ENCODE assay signal across 27 mouse cellular contexts in the genomic region with DNA sequence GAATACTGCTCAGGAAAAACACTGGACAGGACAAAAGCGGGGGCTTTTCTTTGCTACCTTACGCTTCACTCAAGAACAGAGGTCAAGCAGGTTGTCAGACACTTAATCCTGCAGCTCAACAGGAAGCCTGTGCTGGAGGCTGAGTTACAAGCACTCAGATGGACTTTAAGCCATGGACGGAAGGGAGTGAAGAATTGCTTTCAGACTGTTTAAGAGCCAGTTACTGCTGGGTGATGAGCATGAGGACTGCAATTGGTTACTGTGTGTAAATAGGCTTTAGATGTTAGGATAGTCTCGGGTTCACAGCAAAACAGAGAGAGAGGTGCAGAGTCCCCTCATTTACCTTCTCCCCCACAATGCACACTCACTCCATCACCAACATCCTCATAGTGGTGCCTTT. TPM values are rescaled to one million over a fixed set of nuclear protein-coding genes. Genes with fewer than 3 reads are reported as not detected.
DNase-seq lines count a peak whose midpoint lies in the region; ATAC-seq and TF ChIP-seq lines count a peak whose summit lies in the region.
"Had no signal": no experiment of that assay in that cellular context is flagged by ENCODE, and none has a peak within 500 bp of the region (broad histone marks: within the 10 kb centered on the region; RNA-seq: fewer than 3 reads in every experiment).

No protein-coding gene starts in this region.

- H3K4me3 ChIP-seq in kidney, embryonic 16.5 days (ENCODE audit: low read length), result no peak overlapping the region
- no peak overlapping the region for H3K4me3 ChIP-seq in kidney, adult 2 months (ENCODE audit: insufficient read depth, low read depth, low read length)
- H3K4me3 ChIP-seq in spleen, adult 2 months (ENCODE audit: extremely low read depth, insufficient read depth, insufficient read length), result no peak overlapping the region
- no peak overlapping the region for H3K4me3 ChIP-seq in forebrain, embryonic 10.5 days
- H3K4me3 ChIP-seq in gastrocnemius, adult 2 months, result no peak overlapping the region
- H3K4me3 ChIP-seq: forebrain, embryonic 15.5 days; heart, embryonic 13.5 days; limb, embryonic 10.5 days; limb, embryonic 15.5 days; midbrain, embryonic 10.5 days; myocyte; neural tube, embryonic 12.5 days had no signal

- H3K4me2 ChIP-seq in kidney, embryonic 16.5 days (replicated peaks; ENCODE audit: low read depth, low read length), result no peak overlapping the region
- H3K4me2 ChIP-seq: forebrain, embryonic 15.5 days; heart, embryonic 13.5 days; hindbrain, embryonic 14.5 days; limb, embryonic 15.5 days; lung, embryonic 14.5 days; neural tube, embryonic 12.5 days had no signal

- intact Hi-C loops in gastrocnemius, adult 2 months (cut with DNase I), result no loop called here

- 0 out of 2 replicates have a peak, but pooled peaks cover 6% of the 10 kb centered on the region for H3K4me1 ChIP-seq in kidney, embryonic 16.5 days (ENCODE audit: insufficient read depth, low read length)
- peaks cover 10% of the 10 kb centered on the region for H3K4me1 ChIP-seq in kidney, adult 2 months (ENCODE audit: control insufficient read depth, insufficient read depth, low read length)
- H3K4me1 ChIP-seq in spleen, adult 2 months (ENCODE audit: control insufficient read depth, insufficient read depth, insufficient read length), result peaks cover 16% of the 10 kb centered on the region
- H3K4me1 ChIP-seq in forebrain, embryonic 10.5 days, result peaks cover 3% of the 10 kb centered on the region; the same call in 1 of the 2 replicates
- H3K4me1 ChIP-seq: forebrain, embryonic 15.5 days; limb, embryonic 10.5 days; limb, embryonic 15.5 days; neural tube, embryonic 12.5 days had no signal

- WGBS in kidney, embryonic 16.5 days, result 35% methylated on average over 4 of the region's 4 CpGs
- WGBS in kidney, adult 2 months, result 38% methylated on average over 4 of the region's 4 CpGs
- 93% methylated on average over 4 of the region's 4 CpGs for WGBS in spleen, adult 2 months
- WGBS in forebrain, embryonic 10.5 days, result 66% methylated on average over 4 of the region's 4 CpGs

- no peak overlapping the region for H3K9ac ChIP-seq in kidney, embryonic 16.5 days (replicated peaks; ENCODE audit: low read length)
- H3K9ac ChIP-seq: forebrain, embryonic 15.5 days; heart, embryonic 13.5 days; hindbrain, embryonic 14.5 days; limb, embryonic 15.5 days; liver, embryonic 14.5 days; lung, embryonic 14.5 days; neural tube, embryonic 12.5 days had no signal

- peak overlapping the region; percentile 15; the same call in 1 of the 2 replicates for H3K27ac ChIP-seq in kidney, embryonic 16.5 days (ENCODE audit: low read length)
- no peak overlapping the region for H3K27ac ChIP-seq in kidney, adult 2 months (ENCODE audit: insufficient read depth, low read depth, low read length)
- peak overlapping the region; percentile 17; the same call in 1 of the 2 replicates for H3K27ac ChIP-seq in spleen, adult 2 months (ENCODE audit: insufficient read depth, low read length)
- H3K27ac ChIP-seq in forebrain, embryonic 10.5 days, result no peak overlapping the region
- no peak overlapping the region for H3K27ac ChIP-seq in gastrocnemius, adult 2 months
- H3K27ac ChIP-seq: forebrain, embryonic 15.5 days; heart, embryonic 13.5 days; hindbrain, embryonic 14.5 days; limb, embryonic 10.5 days; limb, embryonic 15.5 days; liver, embryonic 14.5 days; midbrain, embryonic 10.5 days; neural tube, embryonic 12.5 days had no signal

- TF ChIP-seq CTCF in kidney, adult 2 months (conservative IDR thresholded peaks at IDR 0.05; ENCODE audit: insufficient read depth, insufficient read length, low read depth, low read length), result no peak
- TF ChIP-seq CTCF in spleen, adult 2 months (IDR thresholded peaks at IDR 0.05; ENCODE audit: extremely low read depth, insufficient read depth, insufficient read length, insufficient replicate concordance), result no peak
- TF ChIP-seq CTCF in gastrocnemius, adult 2 months (IDR thresholded peaks at IDR 0.05), result no peak

- ATAC-seq in kidney, embryonic 16.5 days (ENCODE audit: low FRiP score, low TSS enrichment), result peak; percentile 60
- ATAC-seq: forebrain, embryonic 15.5 days had no signal

- H3K9me3 ChIP-seq in kidney, embryonic 16.5 days (ENCODE audit: low read length), result no peaks in the 10 kb centered on the region
- H3K9me3 ChIP-seq in forebrain, embryonic 10.5 days, result no peaks in the 10 kb centered on the region
- H3K9me3 ChIP-seq: forebrain, embryonic 15.5 days; G1E; heart, embryonic 13.5 days; limb, embryonic 10.5 days; limb, embryonic 15.5 days; midbrain, embryonic 10.5 days; neural tube, embryonic 12.5 days had no signal

- no peaks in the 10 kb centered on the region for H3K36me3 ChIP-seq in kidney, embryonic 16.5 days (ENCODE audit: insufficient read depth, low read length)
- no peaks in the 10 kb centered on the region for H3K36me3 ChIP-seq in kidney, adult 2 months (ENCODE audit: control insufficient read depth, insufficient read depth, low read length)
- H3K36me3 ChIP-seq in spleen, adult 2 months (ENCODE audit: control insufficient read depth, insufficient read depth, low read length), result peaks cover 1% of the 10 kb centered on the region; the same call in 1 of the 2 replicates
- peaks cover 8% of the 10 kb centered on the region; the same call in 1 of the 2 replicates for H3K36me3 ChIP-seq in forebrain, embryonic 10.5 days (replicated peaks)
- H3K36me3 ChIP-seq: forebrain, embryonic 15.5 days; heart, embryonic 13.5 days; limb, embryonic 15.5 days; neural tube, embryonic 12.5 days had no signal

- H3K27me3 ChIP-seq in kidney, embryonic 16.5 days (ENCODE audit: insufficient read depth, low read length), result no peaks in the 10 kb centered on the region
- no peaks in the 10 kb centered on the region for H3K27me3 ChIP-seq in kidney, adult 2 months (replicated peaks; ENCODE audit: control insufficient read depth, insufficient read depth, low read length)
- no peaks in the 10 kb centered on the region for H3K27me3 ChIP-seq in spleen, adult 2 months (ENCODE audit: control insufficient read depth, insufficient read depth, low read length)
- H3K27me3 ChIP-seq in forebrain, embryonic 10.5 days (ENCODE audit: poor library complexity, severe bottlenecking), result no peaks in the 10 kb centered on the region
- H3K27me3 ChIP-seq: forebrain, embryonic 15.5 days; heart, embryonic 13.5 days; limb, embryonic 15.5 days; neural tube, embryonic 12.5 days had no signal

- no peak for TF ChIP-seq POLR2A in kidney, adult 2 months (IDR thresholded peaks at IDR 0.05; ENCODE audit: low read depth, low read length)
- no peak for TF ChIP-seq POLR2A in spleen, adult 2 months (IDR thresholded peaks at IDR 0.05; ENCODE audit: low read depth, low read length)

- DNase-seq in embryo, embryonic 10.5 days (ENCODE audit: low spot score), result peak; percentile 8
- DNase-seq in embryo, embryonic 9.5 days (ENCODE audit: extremely low spot score), result no peak
- DNase-seq in kidney, adult 2 months, result no peak
- DNase-seq in spleen, adult 2 months (ENCODE audit: low read depth in 1 of 2, low spot score in 2 of 2), result no peak
- no peak for DNase-seq in spleen, adult 12 weeks (ENCODE audit: low spot score)
- no peak for DNase-seq in forebrain, embryonic 10.5 days (ENCODE audit: extremely low spot score, low spot score)
- no peak for DNase-seq in gastrocnemius, adult 2 months
- DNase-seq: adrenal gland, adult 8-10 months; cerebellum, adult 11 months; cerebellum, adult 9-10 months; cerebellum, postnatal 36 days; heart, postnatal 10 days; layer of hippocampus, adult 9-11 months; lung, embryonic 14.5 days; lung, postnatal 14 days; right cerebral cortex, adult 18-20 months had no signal

RNA-seq across cellular contexts. Expression of gene 1110059E24Rik, which starts 7.5 kb away (rescaled TPM):
- 67.0 and 68.6 TPM in 2 replicates for polyA plus RNA-seq in kidney, embryonic 16.5 days (2015; fragmentation: Nextera tagmentation; extraction: Ambion mirVana)
- polyA plus RNA-seq in kidney, adult 2 months (2012; rRNA removed), result 3.8 and 7.3 TPM in 2 replicates
- polyA plus RNA-seq in spleen, adult 2 months (2012; rRNA removed), result 3.8 and 4.3 TPM in 2 replicates
- polyA plus RNA-seq in forebrain, embryonic 10.5 days (2016; fragmentation: Nextera tagmentation; extraction: Ambion mirVana), result 79.5 and 82.0 TPM in 2 replicates
- 1 to 10 TPM; 7.1 to 9.1 TPM for total RNA-seq in gastrocnemius, adult 2 months (2021)

RNA-seq across cellular contexts. Expression of gene Abhd17b, which starts 7.7 kb away (rescaled TPM):
- polyA plus RNA-seq in kidney, embryonic 16.5 days (2015; fragmentation: Nextera tagmentation; extraction: Ambion mirVana), result 21.0 and 26.5 TPM in 2 replicates
- 10.5 and 11.1 TPM in 2 replicates for polyA plus RNA-seq in kidney, adult 2 months (2012; rRNA removed)
- polyA plus RNA-seq in spleen, adult 2 months (2012; rRNA removed), result 12.4 and 18.5 TPM in 2 replicates
- 30.1 and 30.8 TPM in 2 replicates for polyA plus RNA-seq in forebrain, embryonic 10.5 days (2016; fragmentation: Nextera tagmentation; extraction: Ambion mirVana)
- total RNA-seq in gastrocnemius, adult 2 months (2021), result 10 to 100 TPM; 20.0 to 20.3 TPM

Comparison
In these comparisons a context has a peak if more than half of its experiments do, and no peak if none do; other contexts are left out.
1. H3K27ac ChIP-seq: peak in kidney, embryonic 16.5 days (single experiment) and spleen, adult 2 months (single experiment); none in kidney, adult 2 months (single experiment), forebrain, embryonic 10.5 days (single experiment) and gastrocnemius, adult 2 months (single experiment).